Mouse (Mus musculus): ENCODE measurements around the gene Ddah2.

- TF ChIP-seq EP300 (IDR thresholded peaks at IDR 0.05; ENCODE audit: low read depth) = no peak
- TF ChIP-seq CTCF (IDR thresholded peaks at IDR 0.05; ENCODE audit: low read depth) = no peak
These were observed 8.6 kb upstream of the Ddah2 start for GRCm38 (mm10) chr17:35050126-35050750.

Measured in heart, postnatal 0 days (tissue).